Mouse (Mus musculus) intestine, postnatal 0 days (tissue): ENCODE data around the gene Fgfbp3. TPM values are rescaled to one million over a fixed set of nuclear protein-coding genes. Genes with fewer than 3 reads are reported as not detected.
A peak's percentile ranks its signal among the peaks of the same experiment; 100 is the strongest.

ENCODE experiments used
- ATAC-seq: fragments of 200-750 bp; cut with Nextera tagmentation; 2 replicates; pipeline ENCODE4 v1.8.0; 2017; ENCODE audit warnings: mild to moderate bottlenecking, moderate TSS enrichment, moderate library complexity
- H3K27ac ChIP-seq: fragments of 300-500 bp; sonication (generic); 2 replicates; pipeline ENCODE4 v1.5.1; 2014; ENCODE audit warnings: mild to moderate bottlenecking, low read depth, low read length, moderate library complexity
- H3K27me3 ChIP-seq: fragments of 300-500 bp; sonication (generic); replicated peaks from 2 replicates; pipeline ENCODE4 v1.6.1; 2014; ENCODE audit warnings: low read length, mixed read lengths; ENCODE audit not compliant: control insufficient read depth, insufficient read depth
- H3K36me3 ChIP-seq: fragments of 300-500 bp; sonication (generic); 2 replicates; pipeline ENCODE4 v1.6.1; 2014; ENCODE audit warnings: mild to moderate bottlenecking, moderate library complexity; ENCODE audit not compliant: control insufficient read depth, insufficient read depth
- H3K4me1 ChIP-seq: fragments of 300-500 bp; sonication (generic); replicated peaks from 2 replicates; pipeline ENCODE4 v1.6.1; 2014; ENCODE audit warnings: antibody characterized with exemption, low read length, mixed read lengths; ENCODE audit not compliant: control insufficient read depth, insufficient read depth
- H3K4me2 ChIP-seq: fragments of 300-500 bp; sonication (generic); replicated peaks from 2 replicates; pipeline ENCODE4 v1.6.1; 2014; ENCODE audit warnings: low read depth, mild to moderate bottlenecking, moderate library complexity
- H3K4me3 ChIP-seq: fragments of 300-500 bp; sonication (generic); 2 replicates; pipeline ENCODE4 v1.5.1; 2014; ENCODE audit warnings: low read depth, low read length
- H3K9ac ChIP-seq: fragments of 300-500 bp; sonication (generic); 2 replicates; pipeline ENCODE4 v1.6.1; 2014; ENCODE audit warnings: mild to moderate bottlenecking, low read depth, low read length
- H3K9me3 ChIP-seq: fragments of 300-500 bp; sonication (generic); 2 replicates; pipeline ENCODE4 v1.6.1; 2016; ENCODE audit warnings: mixed run types; ENCODE audit not compliant: control insufficient read depth
- CTCF ChIP-seq: sonication (generic); IDR thresholded peaks from 2 replicates; pipeline ENCODE4 v1.5.1; 2016; ENCODE audit warnings: low read depth, mild to moderate bottlenecking, control low read depth, antibody characterized with exemption, moderate library complexity
- WGBS: fragments of 180-500 bp; shearing (Covaris S2); extraction: QIAGEN DNeasy Blood & Tissue Kit; methylation state at CpG from one replicate; pipeline ENCODE4 v1.1.7; 2014; 5-methylcytosine and 5-hydroxymethylcytosine counted together
- polyA plus RNA-seq: library from polyadenylated mRNA; unstranded; fragments of >200 nt; fragmentation: Nextera tagmentation; extraction: Ambion mirVana; gene quantifications from 2 replicates; pipeline ENCODE4 v1.2.1, GENCODE M21; 2015

Fgfbp3 gene
- polyA plus RNA-seq, 1 experiment from 2014 or later = 2.7 TPM

DNA sequence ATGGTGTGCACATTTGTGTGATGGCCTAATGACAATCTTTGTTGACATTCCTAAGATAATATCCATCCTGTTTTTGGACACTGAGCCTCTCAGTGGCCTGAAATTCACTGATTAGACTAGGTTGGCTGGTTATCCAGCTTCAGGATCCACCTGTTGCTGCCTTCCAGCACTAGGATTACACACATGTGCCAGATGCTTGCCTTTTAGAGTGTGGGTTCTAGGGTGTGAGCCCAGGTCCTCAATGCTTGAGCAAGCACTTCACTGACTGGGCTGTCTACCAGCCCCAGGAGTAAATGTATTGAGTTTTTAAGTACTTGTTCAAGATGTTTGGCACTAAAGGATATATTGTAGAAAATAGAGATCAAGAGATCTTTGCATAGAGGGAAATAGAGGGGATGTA is 18.6 kb upstream of the Fgfbp3 start:
- no peaks in the 10 kb centered on the region for H3K9me3 ChIP-seq
- H3K36me3 ChIP-seq = no peaks in the 10 kb centered on the region
- TF ChIP-seq CTCF = no peak

DNA sequence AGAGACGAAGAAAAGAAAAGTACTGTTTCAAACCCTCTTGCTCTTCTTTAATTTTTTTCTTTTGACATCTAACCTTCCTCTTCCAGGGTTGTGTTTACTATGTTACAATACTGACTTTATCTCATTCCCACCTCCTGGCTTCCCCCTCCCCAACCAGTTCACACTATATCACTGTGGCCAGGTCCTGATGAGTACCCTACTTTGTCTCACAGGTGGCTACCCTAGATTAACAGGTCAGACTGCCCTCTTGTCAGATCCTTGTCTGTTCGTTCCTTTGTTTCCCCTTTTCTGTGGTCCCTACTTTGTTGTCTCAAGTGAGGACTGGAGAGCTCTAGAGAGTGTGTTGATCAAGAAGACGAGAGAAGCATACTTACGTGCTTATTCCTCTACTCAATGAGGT is 16.9 kb upstream of the Fgfbp3 start:
- no peak overlapping the region for H3K9ac ChIP-seq
- H3K4me2 ChIP-seq = no peak overlapping the region
- no peaks in the 10 kb centered on the region for H3K4me1 ChIP-seq
- no peak for TF ChIP-seq CTCF
- no peak overlapping the region for H3K4me3 ChIP-seq
- ATAC-seq = no peak
- 87% methylated on average over 4 of the region's 4 CpGs for WGBS
- H3K27ac ChIP-seq = no peak overlapping the region
- no peaks in the 10 kb centered on the region for H3K9me3 ChIP-seq
- H3K36me3 ChIP-seq = no peaks in the 10 kb centered on the region
- H3K27me3 ChIP-seq = no peaks in the 10 kb centered on the region

More for the DNA sequence above, 18.6 kb upstream of the Fgfbp3 start:
- Histone ChIP-seq H3K27me3 (no peaks in the 10 kb centered on the region), H3K4me1 (no peaks in the 10 kb centered on the region), H3K4me2 (no peak overlapping the region), H3K9ac (no peak overlapping the region), H3K4me3 (no peak overlapping the region), H3K27ac (no peak overlapping the region)
- no peak for ATAC-seq

DNA sequence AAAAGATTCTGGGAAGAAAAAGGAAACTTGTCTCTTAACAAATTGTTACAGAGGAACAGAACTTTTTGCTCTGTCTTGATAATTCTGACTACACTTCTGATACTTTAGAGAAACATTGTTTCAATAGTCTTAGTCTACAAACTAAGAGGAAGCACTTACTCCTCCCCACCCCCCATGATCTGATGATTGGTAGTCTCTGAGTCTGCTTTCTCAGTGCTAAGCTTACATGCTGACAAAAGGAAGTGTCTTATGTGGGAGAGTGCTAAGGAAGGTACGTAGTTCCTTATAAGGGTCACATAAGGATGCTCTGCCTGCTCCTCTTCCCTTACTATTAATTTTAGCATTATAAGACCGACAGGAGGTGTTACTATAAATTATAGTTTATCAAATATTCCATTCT is 13.2 kb upstream of the Fgfbp3 start:
- ATAC-seq = no peak
- no peaks in the 10 kb centered on the region for H3K36me3 ChIP-seq
- no peaks in the 10 kb centered on the region for H3K27me3 ChIP-seq
- no peak overlapping the region for H3K4me3 ChIP-seq
- no peak overlapping the region for H3K27ac ChIP-seq
- H3K9ac ChIP-seq = no peak overlapping the region
- H3K4me1 ChIP-seq = 0 out of 2 replicates have a peak, but pooled peaks cover 2% of the 10 kb centered on the region
- no peaks in the 10 kb centered on the region for H3K9me3 ChIP-seq
- H3K4me2 ChIP-seq = no peak overlapping the region
- no peak for TF ChIP-seq CTCF
- 86% methylated on average over 2 of the region's 2 CpGs for WGBS

DNA sequence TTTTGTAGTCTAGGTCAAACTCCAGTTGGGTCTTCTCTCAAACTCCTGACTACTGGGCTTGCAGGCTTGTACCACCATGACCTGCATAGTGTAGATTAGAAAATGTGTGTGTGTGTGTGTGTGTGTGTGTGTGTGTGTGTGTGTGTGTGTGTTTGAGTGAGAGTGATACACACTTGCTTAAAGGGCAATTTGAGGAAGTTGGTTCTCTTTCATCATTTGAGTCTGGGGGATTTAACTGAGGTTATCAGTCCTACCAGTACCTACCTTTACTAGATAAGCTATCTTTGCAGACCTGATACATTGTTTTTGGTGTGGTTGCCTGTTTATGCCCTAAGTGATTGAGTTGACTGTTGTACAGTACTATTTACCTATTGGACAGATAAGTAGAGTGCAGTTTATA is 12.7 kb upstream of the Fgfbp3 start:
- Histone ChIP-seq H3K4me2 (no peak overlapping the region), H3K27ac (no peak overlapping the region), H3K27me3 (no peaks in the 10 kb centered on the region), H3K9me3 (no peaks in the 10 kb centered on the region), H3K4me3 (no peak overlapping the region), H3K9ac (no peak overlapping the region), H3K36me3 (no peaks in the 10 kb centered on the region), H3K4me1 (0 out of 2 replicates have a peak, but pooled peaks cover 3% of the 10 kb centered on the region)
- TF ChIP-seq CTCF = no peak
- ATAC-seq = no peak

DNA sequence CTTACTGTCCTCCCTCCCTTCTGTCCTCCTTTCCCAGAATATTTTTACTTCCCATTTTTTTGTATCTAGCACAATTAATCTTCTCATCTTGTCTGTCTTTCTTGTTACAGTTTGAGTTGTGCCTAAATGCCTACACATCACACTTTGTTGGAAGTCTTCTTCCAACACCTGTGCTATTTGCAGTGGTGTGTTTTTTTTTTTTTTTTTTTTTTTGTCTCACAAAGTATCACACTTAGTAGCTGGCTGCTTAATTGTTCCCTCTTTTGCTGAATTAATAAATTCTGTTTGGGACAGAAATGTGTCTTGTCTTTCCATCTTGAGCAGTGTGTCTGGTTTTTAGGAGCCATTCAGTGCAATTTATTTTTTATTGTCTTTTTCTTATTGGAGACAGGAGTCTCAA is 10.4 kb upstream of the Fgfbp3 start:
- Histone ChIP-seq H3K4me1 (0 out of 2 replicates have a peak, but pooled peaks cover 3% of the 10 kb centered on the region), H3K36me3 (no peaks in the 10 kb centered on the region), H3K4me3 (no peak overlapping the region), H3K27me3 (no peaks in the 10 kb centered on the region), H3K9ac (no peak overlapping the region), H3K9me3 (no peaks in the 10 kb centered on the region), H3K27ac (no peak overlapping the region), H3K4me2 (no peak overlapping the region)
- no peak for TF ChIP-seq CTCF
- no peak for ATAC-seq

DNA sequence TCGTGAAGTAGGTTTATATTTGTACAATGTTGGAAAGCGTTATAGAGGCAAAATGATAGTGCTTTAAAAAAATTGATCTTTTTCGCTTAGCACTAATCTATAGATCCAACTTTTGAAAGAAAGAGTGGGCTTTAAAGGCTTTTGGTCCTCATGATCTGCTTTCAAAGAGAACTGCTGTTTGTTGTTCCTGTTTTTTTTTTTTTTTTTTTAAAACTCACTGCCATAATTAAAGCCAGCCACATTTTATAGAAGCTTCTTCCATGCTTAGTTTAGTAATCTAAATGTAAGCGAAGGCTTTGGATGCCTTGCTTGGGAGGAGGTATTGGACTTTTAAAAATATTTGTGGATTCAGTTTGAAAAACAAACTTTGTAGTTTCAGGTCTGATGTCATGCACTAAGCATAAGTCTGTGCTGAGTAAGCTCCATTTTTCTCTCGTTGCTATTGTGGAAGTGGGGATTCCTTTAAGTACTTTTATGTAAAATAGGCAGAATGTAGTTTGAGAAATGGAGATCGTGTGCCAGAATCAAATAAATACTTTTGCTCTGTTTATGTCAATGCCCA is 8.5 kb upstream of the Fgfbp3 start:
- 76% methylated on average over 6 of the region's 6 CpGs for WGBS
- H3K27me3 ChIP-seq = no peaks in the 10 kb centered on the region
- TF ChIP-seq CTCF = no peak
- H3K4me1 ChIP-seq = 0 out of 2 replicates have a peak, but pooled peaks cover 3% of the 10 kb centered on the region
- H3K27ac ChIP-seq = no peak overlapping the region
- H3K9me3 ChIP-seq = no peaks in the 10 kb centered on the region
- H3K36me3 ChIP-seq = no peaks in the 10 kb centered on the region
- H3K9ac ChIP-seq = no peak overlapping the region
- no peak overlapping the region for H3K4me3 ChIP-seq
- ATAC-seq = no peak
- H3K4me2 ChIP-seq = peak overlapping the region; percentile 85
